Mouse (Mus musculus) T-cell, adult 66 days (primary cell): Measurements from ENCODE around the gene Rsad2. TPM values are rescaled to one million over a fixed set of nuclear protein-coding genes. Genes with fewer than 3 reads are reported as not detected.

Experiments
- total RNA-seq, 2 experiments: library from RNA; stranded (reverse); gene quantifications; 3 replicates in 1 of 2; 4 replicates in 1 of 2; pipeline ENCODE4 v1.2.4; 2023

The Rsad2 gene
- 1 to 10 TPM; 2.2 to 4.3 TPM for total RNA-seq

DNA sequence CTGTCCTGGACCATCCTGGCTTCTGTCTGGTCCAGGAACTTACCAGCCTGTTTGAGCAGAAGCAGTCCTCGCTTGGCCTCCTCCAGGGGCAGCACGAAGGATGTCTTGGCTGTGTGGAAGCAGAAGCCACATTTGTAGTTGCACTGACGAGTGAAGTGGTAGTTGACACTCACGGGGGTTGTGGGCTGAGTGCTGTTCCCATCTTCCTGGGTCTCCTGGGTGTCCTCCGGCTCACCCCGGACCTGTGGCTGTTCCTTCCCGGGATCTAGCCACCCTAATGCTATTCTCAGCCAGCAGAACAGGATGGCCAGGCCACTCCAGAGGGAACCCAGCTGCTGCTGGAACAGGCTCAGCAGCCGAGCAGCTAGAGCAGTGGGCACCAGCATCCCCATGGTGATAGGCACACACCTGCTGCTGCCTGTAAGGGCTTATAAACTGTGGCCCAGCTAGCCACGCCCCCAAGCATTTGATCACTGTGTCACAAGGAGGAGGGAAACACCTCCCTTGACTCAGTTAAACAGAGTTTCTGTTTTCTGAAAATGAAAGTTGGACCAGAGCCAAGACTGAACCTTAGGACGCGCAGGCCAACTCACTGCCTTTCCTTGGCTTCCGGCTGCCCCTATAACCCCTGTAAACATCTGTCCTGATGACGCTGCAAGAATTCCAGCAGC lies at the start of gene Rsad2:
Rsad2 (minus strand) TSS at position 425 of the 671 bp plus-strand sequence.

DNA sequence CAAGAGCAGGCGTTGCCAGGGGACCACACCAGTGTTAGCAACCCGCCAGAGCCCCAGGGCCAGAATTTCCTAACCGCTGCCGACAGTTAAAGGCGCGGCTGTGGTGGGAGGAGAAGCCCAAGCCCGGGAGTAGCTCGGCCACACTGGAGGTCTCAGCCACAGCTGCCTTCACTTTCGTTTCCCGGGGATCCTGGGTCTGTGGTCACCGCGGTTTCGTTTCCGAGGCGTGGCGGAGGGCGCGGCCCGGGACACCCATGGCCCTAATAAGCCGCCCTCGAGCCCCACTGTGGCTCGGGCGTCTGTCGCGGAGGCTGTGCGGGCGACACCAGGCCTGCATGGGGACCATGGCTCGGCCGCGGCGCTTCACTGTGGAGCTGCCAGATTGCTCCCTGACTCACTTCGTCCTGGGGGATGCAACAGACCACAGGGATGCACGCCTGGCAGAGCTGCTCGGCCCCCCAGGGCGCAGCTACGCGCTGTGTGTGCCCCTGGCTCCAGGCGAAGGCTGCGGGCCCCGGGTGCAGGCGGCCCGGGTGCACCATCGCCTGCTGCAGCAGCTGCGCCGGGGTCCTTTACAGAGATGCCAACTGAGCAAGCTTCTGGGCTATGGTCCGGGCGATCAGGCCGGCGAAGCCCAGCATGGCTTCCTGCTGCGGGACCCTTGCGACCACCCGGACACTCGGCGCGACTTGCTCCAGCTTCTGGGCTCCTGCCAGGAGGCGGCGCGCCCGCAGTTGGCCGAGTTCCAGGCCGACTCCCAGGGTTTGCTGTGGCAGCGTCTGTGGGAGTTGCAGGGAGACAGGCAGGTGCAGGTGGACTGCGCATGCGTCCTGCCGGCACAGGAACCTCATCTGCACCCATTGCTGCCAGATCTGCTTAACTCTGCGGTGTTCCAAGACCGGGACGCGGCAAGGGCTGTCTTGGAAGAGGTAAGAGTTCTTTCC lies 13.1 kb upstream of the Rsad2 start, which contains the start of gene Cmpk2:
Cmpk2 (plus strand) TSS at position 107 of the 944 bp plus-strand sequence.

DNA sequence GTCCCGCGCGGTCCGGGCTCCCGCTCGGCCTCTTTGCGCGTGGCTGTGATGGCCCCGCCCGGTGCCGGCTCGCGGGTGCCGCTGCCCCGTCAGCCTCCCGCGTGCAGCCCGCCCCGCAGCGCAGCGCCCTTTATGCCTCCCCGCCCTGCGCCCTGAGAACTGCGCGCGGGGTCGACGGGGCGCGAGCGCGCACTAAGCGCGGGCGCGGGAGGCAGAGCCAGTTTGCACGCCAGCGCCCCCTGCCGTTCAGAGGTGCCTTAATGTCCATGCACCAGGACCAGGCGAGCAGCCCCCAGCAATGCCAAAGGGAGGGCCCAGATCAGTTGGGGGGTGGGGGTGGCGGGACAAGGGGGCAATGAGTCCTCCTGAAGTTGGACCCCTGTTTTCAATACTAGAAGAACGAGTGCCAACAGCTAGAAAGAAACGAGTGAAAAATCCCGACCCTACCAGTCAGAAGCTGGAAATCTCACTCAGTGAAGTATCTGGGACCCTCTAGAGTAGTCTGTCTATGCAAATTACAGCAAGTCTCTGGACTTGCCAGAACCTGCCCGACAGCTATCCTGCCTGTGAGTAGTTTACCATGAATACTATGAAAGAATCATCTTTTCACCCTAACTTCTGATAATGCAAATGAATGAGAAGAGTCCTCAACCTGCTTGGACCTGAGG lies 41.0 kb downstream of the Rsad2 start, which contains the start of gene Rnf144a:
Rnf144a (minus strand) TSS at position 151 of the 668 bp plus-strand sequence.

Other genes starting within 250 kb of the Rsad2 start
- gene Rnf144a, start 41.2 kb downstream of the Rsad2 start, total RNA-seq: 10 to 100 TPM; 48.8 to 49.6 TPM
- gene Cmpk2, start 12.8 kb upstream of the Rsad2 start, total RNA-seq: 1 to 10 TPM; 5.5 to 8.2 TPM